Mouse (Mus musculus) small intestine, adult 2 months (tissue): ENCODE measurements around the gene 4930579G24Rik.

Experiments used
- CTCF ChIP-seq: fragments of 200-500 bp; IDR thresholded peaks from 2 replicates; pipeline ENCODE4 v1.5.1; 2012; ENCODE audit warnings: low read depth, mild to moderate bottlenecking, control low read depth, inconsistent platforms, low read length, moderate library complexity, mixed read lengths; ENCODE audit not compliant: insufficient replicate concordance, insufficient read length; ENCODE audit errors: extremely low read depth
- POLR2A ChIP-seq: fragments of 200-500 bp; IDR thresholded peaks from 2 replicates; pipeline ENCODE4 v1.6.1; 2012; ENCODE audit warnings: low read depth, mild to moderate bottlenecking, control low read depth, inconsistent platforms, low read length, moderate library complexity

DNA sequence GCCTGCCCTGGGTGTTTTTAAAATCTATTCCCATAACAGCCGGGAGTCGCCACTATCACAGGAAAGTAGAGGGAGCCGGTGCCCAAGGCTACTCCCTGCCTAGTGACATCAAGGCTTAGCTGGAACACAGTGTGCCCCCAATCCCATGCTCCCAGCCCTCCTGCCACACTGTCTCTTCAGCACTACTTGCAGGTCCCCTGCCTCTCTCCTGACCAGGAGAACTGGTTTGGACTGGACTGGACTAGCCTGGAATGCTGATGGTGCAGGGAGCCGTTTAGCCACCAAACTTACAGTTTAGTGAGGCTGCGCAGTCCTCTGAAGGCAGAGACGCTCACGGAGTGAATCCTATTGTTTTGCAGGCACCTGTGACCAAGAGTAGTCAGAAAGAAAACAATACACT is 41.7 kb downstream of the 4930579G24Rik start:
- TF ChIP-seq POLR2A (no peak), CTCF (no peak)
